Mouse (Mus musculus) heart, embryonic 15.5 days (tissue): ENCODE data around the gene Nsmf. TPM values are rescaled to one million over a fixed set of nuclear protein-coding genes. Genes with fewer than 3 reads are reported as not detected.

Source experiments
- ATAC-seq: fragments of 200-750 bp; cut with Nextera tagmentation; replicated peaks from 2 replicates; pipeline ENCODE4 v1.8.0; 2017; ENCODE audit warnings: low read depth, moderate TSS enrichment; ENCODE audit not compliant: insufficient number of reproducible peaks, insufficient read depth, low FRiP score
- H3K27ac ChIP-seq: fragments of 300-500 bp; sonication (generic); 2 replicates; pipeline ENCODE4 v1.5.1; 2015; ENCODE audit warnings: mild to moderate bottlenecking, inconsistent platforms
- H3K27me3 ChIP-seq: fragments of 300-500 bp; sonication (generic); 2 replicates; pipeline ENCODE4 v1.6.1; 2015; ENCODE audit warnings: inconsistent platforms
- H3K36me3 ChIP-seq: fragments of 300-500 bp; sonication (generic); 2 replicates; pipeline ENCODE4 v1.6.1; 2015; ENCODE audit warnings: mild to moderate bottlenecking, inconsistent platforms
- H3K4me1 ChIP-seq: fragments of 300-500 bp; sonication (generic); replicated peaks from 2 replicates; pipeline ENCODE4 v1.6.1; 2015; ENCODE audit warnings: inconsistent platforms
- H3K4me2 ChIP-seq: fragments of 300-500 bp; sonication (generic); 2 replicates; pipeline ENCODE4 v1.6.1; 2015; ENCODE audit warnings: inconsistent platforms, mild to moderate bottlenecking, moderate library complexity
- H3K4me3 ChIP-seq: fragments of 300-500 bp; sonication (generic); 2 replicates; pipeline ENCODE4 v1.5.1; 2015; ENCODE audit warnings: mild to moderate bottlenecking, inconsistent platforms
- H3K9ac ChIP-seq: fragments of 300-500 bp; sonication (generic); 2 replicates; pipeline ENCODE4 v1.6.1; 2015; ENCODE audit warnings: mild to moderate bottlenecking, inconsistent platforms
- H3K9me3 ChIP-seq: fragments of 300-500 bp; sonication (generic); replicated peaks from 2 replicates; pipeline ENCODE4 v1.6.1; 2016; ENCODE audit warnings: inconsistent platforms
- WGBS: fragments of 180-500 bp; shearing (Covaris S2); methylation state at CpG from one replicate; pipeline ENCODE4 v1.1.7; 2015; ENCODE audit warnings: mixed read lengths; 5-methylcytosine and 5-hydroxymethylcytosine counted together
- microRNA-seq: library from miRNA; unstranded; fragments of <30 nt; microRNA quantifications from one replicate; pipeline ENCODE4, GENCODE M21; 2016
- polyA plus RNA-seq: library from polyadenylated mRNA; unstranded; fragments of >200 nt; fragmentation: Nextera tagmentation; extraction: Ambion mirVana; gene quantifications from 2 replicates; pipeline ENCODE4 v1.2.1, GENCODE M21; 2015

Nsmf gene
- polyA plus RNA-seq, 1 experiment from 2014 or later = 55.9 TPM

DNA sequence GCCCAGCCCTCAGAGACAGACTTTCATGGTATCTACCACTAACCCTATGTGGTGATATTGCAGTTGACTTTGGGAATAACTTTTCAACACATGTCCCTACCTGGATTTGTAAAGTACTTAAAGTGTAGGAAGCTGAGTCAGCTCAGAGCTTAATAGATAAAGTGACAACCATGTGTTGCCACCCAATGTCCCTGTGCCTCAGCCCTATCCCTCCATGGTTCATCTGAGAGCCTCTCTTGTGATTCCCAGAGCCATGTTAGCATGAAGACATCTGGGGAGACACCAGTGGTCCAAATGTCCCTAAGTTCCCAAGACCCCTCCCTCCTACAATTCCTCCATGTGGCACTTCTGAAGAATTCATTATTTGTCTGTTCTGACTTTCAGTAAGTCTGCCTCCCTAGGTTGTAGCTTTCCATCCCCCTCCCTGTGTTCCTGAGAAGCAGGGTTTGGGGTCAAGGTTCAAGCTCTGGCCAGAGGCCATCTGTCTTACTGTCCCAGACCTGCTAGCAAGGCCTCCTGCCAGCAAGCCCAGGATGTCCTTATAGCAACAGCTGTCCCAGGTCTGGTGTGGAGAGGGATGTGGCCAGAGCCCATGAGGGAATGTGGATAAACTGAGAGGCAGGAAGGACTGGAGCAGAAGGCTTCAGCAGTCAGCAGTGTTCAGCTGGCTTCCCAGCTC lies 56.5 kb downstream of the Nsmf start:
- peak overlapping the region; percentile 80 for H3K27ac ChIP-seq
- H3K4me3 ChIP-seq = no peak overlapping the region
- H3K9me3 ChIP-seq = no peaks in the 10 kb centered on the region
- peak; percentile 59 for ATAC-seq
- no peak overlapping the region for H3K4me2 ChIP-seq
- no peaks in the 10 kb centered on the region for H3K36me3 ChIP-seq
- no peak overlapping the region for H3K9ac ChIP-seq
- H3K27me3 ChIP-seq = no peaks in the 10 kb centered on the region
- H3K4me1 ChIP-seq = peaks cover 35% of the 10 kb centered on the region

- Histone ChIP-seq H3K9ac (no peak overlapping the region), H3K4me1 (peaks cover 30% of the 10 kb centered on the region), H3K27ac (peak overlapping the region; percentile 80), H3K27me3 (no peaks in the 10 kb centered on the region), H3K4me3 (no peak overlapping the region), H3K9me3 (no peaks in the 10 kb centered on the region), H3K4me2 (no peak overlapping the region), H3K36me3 (no peaks in the 10 kb centered on the region)
- peak; percentile 71; the same call in 1 of the 2 replicates for ATAC-seq
- WGBS = 50% methylated on average over 9 of the region's 9 CpGs
Measured at GRCm38 (mm10) chr2:25111184-25111791, 57.1 kb downstream of the Nsmf start.

Small RNA genes within 50 kb of the gene (microRNA-seq; reads per million reads assigned to microRNA genes)
- not detected for gene Gm24328
- not detected for gene Mir7664

Other genes with a start within 250 kb of the Nsmf start
- 43.1 and 54.5 TPM in 2 replicates for gene Ehmt1, start 134.7 kb upstream of the Nsmf start, polyA plus RNA-seq
- gene Arrdc1, start 119.1 kb upstream of the Nsmf start, polyA plus RNA-seq = 17.6 and 26.3 TPM in 2 replicates
- 8.4 and 10.8 TPM in 2 replicates for gene Zmynd19, start 104.6 kb upstream of the Nsmf start, polyA plus RNA-seq
- gene Dph7, start 92.0 kb upstream of the Nsmf start, polyA plus RNA-seq = 15.6 and 18.5 TPM in 2 replicates
- gene Mrpl41, start 79.3 kb upstream of the Nsmf start, polyA plus RNA-seq = 114 and 130 TPM in 2 replicates
- gene Pnpla7, start 78.3 kb upstream of the Nsmf start, polyA plus RNA-seq = 10.3 and 11.3 TPM in 2 replicates
- not detected in 2 replicates for gene Entpd8, start 25.9 kb downstream of the Nsmf start, polyA plus RNA-seq
- 0.15 and 0.16 TPM in 2 replicates for gene Noxa1, start 40.8 kb downstream of the Nsmf start, polyA plus RNA-seq
- gene Nrarp, start 126.4 kb downstream of the Nsmf start, polyA plus RNA-seq = 17.3 and 19.0 TPM in 2 replicates
- 5.8 and 10.3 TPM in 2 replicates for gene Tor4a, start 142.5 kb downstream of the Nsmf start, polyA plus RNA-seq
- gene Nelfb, start 157.1 kb downstream of the Nsmf start, polyA plus RNA-seq = 62.7 and 79.5 TPM in 2 replicates
- not detected in 2 replicates for gene Stpg3, start 160.3 kb downstream of the Nsmf start, polyA plus RNA-seq
- gene Fam166a, start 164.4 kb downstream of the Nsmf start, polyA plus RNA-seq = 0.57 and 0.65 TPM in 2 replicates
- gene Tubb4b, start 170.3 kb downstream of the Nsmf start, polyA plus RNA-seq = 358 and 463 TPM in 2 replicates
- not detected in 2 replicates for gene Slc34a3, start 180.0 kb downstream of the Nsmf start, polyA plus RNA-seq
- not detected in 2 replicates for gene Rnf224, start 182.4 kb downstream of the Nsmf start, polyA plus RNA-seq
- 4.3 and 6.0 TPM in 2 replicates for gene Rnf208, start 187.9 kb downstream of the Nsmf start, polyA plus RNA-seq
- 0.30 TPM in 2 replicates for gene Cysrt1, start 188.1 kb downstream of the Nsmf start, polyA plus RNA-seq
- 2.3 and 3.3 TPM in 2 replicates for gene AL732309.1, start 192.5 kb downstream of the Nsmf start, polyA plus RNA-seq
- 17.6 and 18.2 TPM in 2 replicates for gene Tmem203, start 201.1 kb downstream of the Nsmf start, polyA plus RNA-seq
- gene Tprn, start 208.3 kb downstream of the Nsmf start, polyA plus RNA-seq = 3.6 and 5.2 TPM in 2 replicates
- 137 and 152 TPM in 2 replicates for gene Ssna1, start 218.1 kb downstream of the Nsmf start, polyA plus RNA-seq
- 67.5 and 92.0 TPM in 2 replicates for gene Anapc2, start 218.1 kb downstream of the Nsmf start, polyA plus RNA-seq
- not detected in 2 replicates for gene Tmem210, start 233.8 kb downstream of the Nsmf start, polyA plus RNA-seq
- gene Lrrc26, start 235.6 kb downstream of the Nsmf start, polyA plus RNA-seq = 0.28 and 0.89 TPM in 2 replicates